Mouse (Mus musculus) effector memory CD4-positive, alpha-beta T cell, adult 7 months (primary cell): Measurements from ENCODE around the gene Afap1. TPM values are rescaled to one million over a fixed set of nuclear protein-coding genes. Genes with fewer than 3 reads are reported as not detected.

Source experiments
- polyA plus RNA-seq: library from polyadenylated mRNA; unstranded; fragments of 100-300 nt; shearing (Covaris generic); gene quantifications from one replicate; pipeline ENCODE4 v1.2.1, GENCODE M21; 2017

Gene Afap1
- polyA plus RNA-seq: 5.4 TPM

DNA sequence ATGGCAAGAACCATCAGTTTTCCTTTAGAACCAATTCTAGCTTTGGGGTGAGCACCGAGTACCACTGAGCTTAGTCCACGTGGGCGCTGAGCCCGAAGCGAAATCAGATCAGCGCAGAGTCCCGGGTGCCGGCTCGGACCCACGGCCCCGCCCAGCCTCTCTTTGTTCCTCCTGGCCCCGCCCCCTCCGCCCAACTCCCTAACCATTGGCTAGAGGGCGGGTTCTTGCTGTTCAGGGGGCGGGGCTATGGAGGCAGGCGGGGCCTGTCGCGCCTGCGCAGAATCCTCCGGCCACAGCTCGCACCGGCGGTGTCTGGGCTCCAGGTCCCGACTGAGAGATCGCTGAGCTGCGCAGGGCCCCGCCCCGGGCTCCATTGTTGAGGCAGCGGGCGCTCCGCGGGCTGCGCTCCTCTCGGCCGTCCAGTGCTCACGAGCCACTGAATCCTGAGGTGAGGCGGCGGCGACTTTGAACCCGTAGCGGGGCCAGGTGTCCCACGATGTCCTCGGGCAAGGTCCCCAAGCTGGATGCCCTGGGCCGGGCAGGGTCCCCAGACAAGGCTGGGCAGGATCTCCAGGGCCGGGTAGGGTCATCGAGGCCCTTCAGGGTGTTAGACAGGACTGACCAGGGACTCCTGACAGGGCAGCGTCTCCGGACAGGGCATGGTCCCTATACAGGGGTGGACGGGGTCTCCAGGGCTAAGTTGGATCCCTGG is at the start of gene Afap1:
Gene Afap1, plus strand, starts transcription at position 227 of the 712 bp plus-strand sequence.

Other genes with a start within 250 kb of the Afap1 start
- 0.20 TPM for gene Htra3, start 213.5 kb upstream of the Afap1 start, polyA plus RNA-seq
- gene Sh3tc1, start 153.3 kb upstream of the Afap1 start, polyA plus RNA-seq: 0.22 TPM
- gene Ablim2, start 135.4 kb upstream of the Afap1 start, polyA plus RNA-seq: 6.0 TPM